Mouse (Mus musculus) brown adipose tissue, adult 24 weeks (tissue): ENCODE results near the gene Ergic3. TPM values are rescaled to one million over a fixed set of nuclear protein-coding genes. Genes with fewer than 3 reads are reported as not detected.

Source experiments
- H3K27ac ChIP-seq: fragments of 200-500 bp; replicated peaks from 2 replicates; pipeline ENCODE4 v1.5.1; 2012; ENCODE audit warnings: low read depth, mild to moderate bottlenecking, low read length
- H3K4me1 ChIP-seq: fragments of 200-500 bp; 2 replicates; pipeline ENCODE4 v1.6.1; 2012; ENCODE audit warnings: low read length, mixed read lengths; ENCODE audit not compliant: control insufficient read depth, insufficient read depth, insufficient read length
- H3K4me3 ChIP-seq: fragments of 200-500 bp; 2 replicates; pipeline ENCODE4 v1.5.1; 2012; ENCODE audit warnings: low read depth, mild to moderate bottlenecking, low read length, moderate library complexity; ENCODE audit not compliant: insufficient read depth
- polyA plus RNA-seq: library from polyadenylated mRNA; stranded (reverse); fragments of >200 nt; gene quantifications from 2 replicates; pipeline ENCODE4 v1.2.4, GENCODE M21; 2012; ENCODE audit not compliant: missing spikeins, insufficient read depth, insufficient read length

The Ergic3 gene
- 62.3 and 99.2 TPM in 2 replicates for polyA plus RNA-seq

DNA sequence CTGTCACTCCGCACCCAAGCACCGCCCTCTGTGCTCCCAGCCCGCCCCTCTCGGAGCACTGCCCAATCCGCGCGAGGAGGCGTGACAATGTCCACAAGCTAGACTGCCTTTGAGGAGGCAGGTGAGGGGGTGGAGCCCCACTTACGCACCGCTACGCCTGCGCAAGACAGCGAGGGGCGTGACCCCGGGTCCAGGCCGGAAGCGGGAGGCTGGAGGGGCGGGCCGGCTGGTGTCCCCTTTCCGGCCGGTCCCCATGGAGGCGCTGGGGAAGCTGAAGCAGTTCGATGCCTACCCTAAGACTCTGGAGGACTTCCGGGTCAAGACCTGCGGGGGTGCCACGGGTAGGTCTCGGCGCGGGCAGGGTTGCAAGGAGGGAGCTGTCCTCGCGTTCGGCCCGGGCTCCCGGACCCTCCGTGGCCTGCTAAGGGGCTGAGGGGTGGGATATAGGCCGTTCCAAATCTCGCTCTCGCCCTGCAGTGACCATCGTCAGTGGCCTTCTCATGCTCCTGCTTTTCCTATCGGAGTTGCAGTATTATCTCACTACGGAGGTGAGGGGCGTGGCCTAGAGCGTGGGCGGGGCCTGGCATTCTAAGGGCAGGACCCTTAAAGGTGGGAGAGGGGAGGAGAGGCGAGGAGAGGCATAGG lies at the start of gene Ergic3, which contains the start of gene 6430550D23Rik:
Gene Ergic3 (plus strand): TSS at position 158 of the 645 bp plus-strand sequence.
Gene 6430550D23Rik (minus strand): TSS at position 90 of the 645 bp plus-strand sequence.
- H3K27ac ChIP-seq, result 0 out of 2 replicates have a peak within 1 kb of the TSS, but pooled peaks have one; percentile 9

GRCm38 (mm10) chr2:155959981-155960380 lies 47.9 kb upstream of the Ergic3 start:
- Histone ChIP-seq H3K4me1 (no peaks in the 10 kb centered on the region), H3K27ac (no peak overlapping the region), H3K4me3 (no peak overlapping the region)

More for the DNA sequence above, at the start of gene Ergic3, which contains the start of gene 6430550D23Rik:
- H3K4me3 ChIP-seq, result peak within 1 kb of the TSS; percentile 75
- no peaks in the 10 kb centered on the region for H3K4me1 ChIP-seq

GRCm38 (mm10) chr2:155961862-155962261 lies 46.0 kb upstream of the Ergic3 start:
- Histone ChIP-seq H3K4me3 (no peak overlapping the region), H3K27ac (no peak overlapping the region), H3K4me1 (no peaks in the 10 kb centered on the region)

DNA sequence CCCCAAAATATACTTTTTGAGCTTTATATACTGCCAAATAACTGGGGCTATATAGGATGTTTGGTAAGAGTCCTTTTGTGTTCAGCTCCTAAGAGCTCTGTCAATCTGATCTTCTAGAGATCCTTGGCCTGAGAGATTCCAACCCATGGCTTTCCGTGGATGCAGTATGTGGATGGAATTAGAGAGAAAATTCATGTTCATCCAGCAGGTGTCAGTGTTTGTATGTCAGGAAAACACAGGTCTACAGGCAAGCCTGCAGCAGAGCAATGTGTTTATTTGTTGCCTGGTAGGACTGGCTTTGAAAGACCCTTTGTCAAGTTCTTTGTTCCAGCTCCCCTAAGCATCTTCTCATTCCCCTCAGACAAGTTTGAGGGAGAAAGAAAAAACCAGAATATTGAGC lies 44.9 kb upstream of the Ergic3 start:
- Histone ChIP-seq H3K4me3 (no peak overlapping the region), H3K4me1 (no peaks in the 10 kb centered on the region), H3K27ac (no peak overlapping the region)

DNA sequence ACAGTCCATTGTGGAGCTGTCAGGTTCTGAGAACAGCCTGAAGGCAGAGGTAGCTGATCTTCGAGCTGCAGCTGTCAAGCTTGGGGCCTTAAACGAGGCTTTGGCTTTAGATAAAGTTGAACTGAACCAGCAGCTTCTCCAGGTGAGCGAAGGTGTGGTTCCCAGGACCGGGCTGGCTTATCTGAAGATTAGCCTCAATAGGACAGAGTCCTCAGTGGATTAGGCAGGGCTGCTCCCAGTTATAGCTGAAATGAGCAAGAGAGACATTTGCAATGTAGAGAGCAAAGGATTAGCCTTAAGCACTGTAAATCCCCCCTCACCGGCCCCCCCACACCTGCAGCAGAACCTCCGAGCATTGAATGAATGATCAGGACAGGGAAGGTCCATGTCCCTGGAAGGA lies 34.5 kb upstream of the Ergic3 start:
- H3K4me3 ChIP-seq, result no peak overlapping the region
- H3K4me1 ChIP-seq, result no peaks in the 10 kb centered on the region
- no peak overlapping the region for H3K27ac ChIP-seq

GRCm38 (mm10) chr2:155974087-155974731 lies 33.6 kb upstream of the Ergic3 start:
- no peaks in the 10 kb centered on the region for H3K4me1 ChIP-seq
- no peak overlapping the region for H3K4me3 ChIP-seq
- H3K27ac ChIP-seq, result no peak overlapping the region

DNA sequence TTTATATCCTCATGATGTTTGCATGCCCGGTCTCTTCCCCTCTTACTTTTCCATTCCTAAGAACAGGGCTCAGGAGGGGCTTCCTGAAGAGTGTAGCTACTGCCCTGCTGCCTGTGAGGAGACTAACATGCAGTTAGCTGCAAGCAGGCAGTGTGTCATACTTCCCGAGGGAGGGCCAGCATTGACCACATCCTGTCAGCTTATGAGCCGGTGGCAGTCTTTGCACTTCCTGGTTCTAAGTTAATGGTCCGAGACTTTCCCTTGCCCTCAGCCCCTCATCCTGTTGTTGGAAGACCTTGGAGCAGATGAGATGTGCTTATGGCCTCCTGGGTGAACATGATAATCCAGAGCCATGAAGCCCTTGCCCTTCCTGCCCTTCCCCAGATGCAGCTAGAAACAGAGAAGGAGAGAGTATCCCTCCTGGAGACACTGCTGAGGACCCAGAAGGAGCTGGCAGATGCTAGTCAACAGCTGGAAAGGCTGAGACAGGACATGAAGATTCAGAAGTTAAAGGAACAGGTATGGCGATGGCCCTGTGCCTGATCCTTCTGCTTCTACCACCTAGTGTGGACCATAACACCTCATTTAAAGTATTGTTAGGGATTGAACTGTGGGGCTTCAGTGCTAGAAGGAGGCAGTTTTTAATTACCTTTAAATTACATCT lies 28.4 kb upstream of the Ergic3 start:
- H3K27ac ChIP-seq, result peak overlapping the region; percentile 52; the same call in 1 of the 2 replicates
- H3K4me1 ChIP-seq, result no peaks in the 10 kb centered on the region
- H3K4me3 ChIP-seq, result peak overlapping the region; percentile 42

- no peak overlapping the region for H3K27ac ChIP-seq
- H3K4me3 ChIP-seq, result no peak overlapping the region
- H3K4me1 ChIP-seq, result no peaks in the 10 kb centered on the region
Observed at GRCm38 (mm10) chr2:155985776-155986175, 22.1 kb upstream of the Ergic3 start.

GRCm38 (mm10) chr2:155987131-155987530 lies 20.7 kb upstream of the Ergic3 start:
- Histone ChIP-seq H3K4me1 (no peaks in the 10 kb centered on the region), H3K4me3 (no peak overlapping the region), H3K27ac (no peak overlapping the region)

- no peak overlapping the region for H3K27ac ChIP-seq
- no peak overlapping the region for H3K4me3 ChIP-seq
- H3K4me1 ChIP-seq, result no peaks in the 10 kb centered on the region
Observed at GRCm38 (mm10) chr2:155989085-155989484, 18.8 kb upstream of the Ergic3 start.

- Histone ChIP-seq H3K4me3 (no peak overlapping the region), H3K27ac (no peak overlapping the region), H3K4me1 (no peaks in the 10 kb centered on the region)
Observed at GRCm38 (mm10) chr2:155991151-155991550, 16.7 kb upstream of the Ergic3 start.

- Histone ChIP-seq H3K4me1 (no peaks in the 10 kb centered on the region), H3K4me3 (no peak overlapping the region), H3K27ac (no peak overlapping the region)
Observed at GRCm38 (mm10) chr2:155991863-155992321, 16.0 kb upstream of the Ergic3 start.

DNA sequence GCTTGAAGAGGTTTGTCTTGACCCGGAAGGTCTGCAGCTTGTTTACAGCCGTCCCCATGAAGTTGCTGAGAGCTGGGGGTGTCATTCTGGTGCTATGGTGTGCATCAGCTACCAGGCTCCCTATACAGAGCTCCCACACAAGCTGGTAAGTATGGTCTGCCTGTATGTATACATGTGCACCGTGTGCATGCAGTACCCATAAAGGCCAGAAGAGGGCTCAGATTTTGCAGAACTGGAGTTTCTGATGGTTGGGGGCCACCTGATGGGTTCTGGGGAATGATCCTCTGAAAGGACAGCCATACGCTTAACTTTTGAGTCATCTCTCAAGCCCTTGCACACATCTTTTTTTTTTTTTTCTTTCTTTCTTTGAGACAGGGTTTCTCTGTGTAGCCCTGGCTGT lies 2.5 kb upstream of the Ergic3 start:
- Histone ChIP-seq H3K27ac (no peak overlapping the region), H3K4me1 (no peaks in the 10 kb centered on the region), H3K4me3 (no peak overlapping the region)

- no peak overlapping the region for H3K27ac ChIP-seq
- no peak overlapping the region for H3K4me3 ChIP-seq
- H3K4me1 ChIP-seq, result no peaks in the 10 kb centered on the region
Observed at GRCm38 (mm10) chr2:156018106-156018505, 10.3 kb downstream of the Ergic3 start.

DNA sequence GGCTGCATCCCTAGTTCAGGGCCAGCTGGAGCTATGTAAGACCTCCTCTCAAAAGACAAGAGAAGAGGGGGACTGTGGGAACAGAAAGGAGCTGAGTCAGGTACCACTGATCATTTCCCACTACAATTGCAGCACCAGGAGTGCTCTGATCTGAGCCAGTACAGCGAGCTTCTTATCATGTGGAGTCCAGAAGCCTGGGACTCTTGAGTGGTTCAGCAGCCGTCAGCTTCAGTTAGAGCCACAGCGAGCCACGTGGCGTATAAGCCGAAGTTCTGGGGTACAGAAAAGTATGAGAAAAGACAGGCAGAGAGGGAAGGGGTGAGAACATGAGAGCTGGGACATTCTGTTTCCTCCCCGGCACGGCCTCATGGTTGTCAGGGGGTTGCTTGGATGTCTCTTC lies 13.4 kb downstream of the Ergic3 start:
- Histone ChIP-seq H3K4me1 (no peaks in the 10 kb centered on the region), H3K27ac (no peak overlapping the region), H3K4me3 (no peak overlapping the region)
